ENCODE assay signal across 8 mouse cellular contexts in genomic region chr13:100939677-100940076, GRCm38 (mm10).
DNase-seq lines count a peak whose midpoint lies in the region; ATAC-seq and TF ChIP-seq lines count a peak whose summit lies in the region.

No protein-coding gene starts in this region.

- no peak for TF ChIP-seq POLR2A in limb, embryonic 14.5 days (IDR thresholded peaks at IDR 0.05; ENCODE audit: borderline replicate concordance, extremely low read depth, insufficient read depth, insufficient read length)

- no peak overlapping the region for H3K4me2 ChIP-seq in forebrain, embryonic 13.5 days
- no peak overlapping the region for H3K4me2 ChIP-seq in limb, embryonic 14.5 days (replicated peaks; ENCODE audit: low read depth, low read length, severe bottlenecking)

- H3K9me3 ChIP-seq in forebrain, embryonic 13.5 days (replicated peaks), result no peaks in the 10 kb centered on the region
- H3K9me3 ChIP-seq in limb, embryonic 14.5 days (ENCODE audit: control insufficient read depth, low read length), result no peaks in the 10 kb centered on the region

- ATAC-seq in forebrain, embryonic 13.5 days, result peak; percentile 66
- ATAC-seq in limb, embryonic 14.5 days (ENCODE audit: low FRiP score, low read depth), result no peak
- ATAC-seq in erythroblast, adult 5-6 weeks (replicated peaks; ENCODE audit: low FRiP score, poor library complexity, severe bottlenecking), result no peak

- 40% methylated on average over 4 of the region's 4 CpGs for WGBS in forebrain, embryonic 13.5 days
- 35% methylated on average over 4 of the region's 4 CpGs for WGBS in limb, embryonic 14.5 days

- no peak overlapping the region for H3K9ac ChIP-seq in forebrain, embryonic 13.5 days
- no peak overlapping the region for H3K9ac ChIP-seq in limb, embryonic 14.5 days (ENCODE audit: low read depth, low read length, severe bottlenecking)

- H3K4me1 ChIP-seq in forebrain, embryonic 13.5 days, result no peaks in the 10 kb centered on the region
- H3K4me1 ChIP-seq in limb, embryonic 14.5 days (ENCODE audit: control insufficient read depth, insufficient read depth, low read length), result peaks cover 15% of the 10 kb centered on the region; the same call in 1 of the 2 replicates

- no peaks in the 10 kb centered on the region for H3K36me3 ChIP-seq in forebrain, embryonic 13.5 days (ENCODE audit: poor library complexity, severe bottlenecking)
- no peaks in the 10 kb centered on the region for H3K36me3 ChIP-seq in limb, embryonic 14.5 days (ENCODE audit: control insufficient read depth, insufficient read depth, low read length)

- no peaks in the 10 kb centered on the region for H3K27me3 ChIP-seq in forebrain, embryonic 13.5 days
- no peaks in the 10 kb centered on the region for H3K27me3 ChIP-seq in limb, embryonic 14.5 days (ENCODE audit: control insufficient read depth, insufficient read depth, low read length)

- H3K4me3 ChIP-seq in forebrain, embryonic 13.5 days, result no peak overlapping the region
- H3K4me3 ChIP-seq in limb, embryonic 14.5 days (replicated peaks; ENCODE audit: low read length), result no peak overlapping the region

- DNase-seq in urinary bladder, postnatal 14 days (ENCODE audit: low spot score), result peak; percentile 39
- no peak for DNase-seq in urinary bladder, postnatal 36 days (ENCODE audit: low spot score in 2 of 2)
- peak; percentile 18 for DNase-seq in c-Kit-positive CD71-negative TER-119-negative erythroid progenitor cells, embryonic 14.5 days (ENCODE audit: low read depth)
- DNase-seq in kidney, adult 9 months, result peak; percentile 67
- peak; percentile 72 for DNase-seq in limb, embryonic 14.5 days (ENCODE audit: low spot score)
- peak; percentile 79 for DNase-seq in retina, postnatal 1 day

- no peak overlapping the region for H3K27ac ChIP-seq in forebrain, embryonic 13.5 days
- no peak overlapping the region for H3K27ac ChIP-seq in limb, embryonic 14.5 days (replicated peaks; ENCODE audit: low read depth, low read length)

Comparison
In these comparisons a context has a peak if more than half of its experiments do, and no peak if none do; other contexts are left out.
1. DNase-seq: peak in urinary bladder, postnatal 14 days (single experiment), c-Kit-positive CD71-negative TER-119-negative erythroid progenitor cells, embryonic 14.5 days (single experiment), kidney, adult 9 months (single experiment), limb, embryonic 14.5 days (single experiment) and retina, postnatal 1 day (single experiment); none in urinary bladder, postnatal 36 days (0 of 2).